Mouse (Mus musculus): ENCODE measurements at regions not wholly inside any gene's neighbourhood (a gene's known extent, or its start where the extent isn't known, plus 50 kb on each side); places are given as distances from the start of the nearest gene placed in this dataset.

- Histone ChIP-seq H3K36me3 (no peaks in the 10 kb centered on the region), H3K9me3 (replicated peaks) (no peaks in the 10 kb centered on the region), H3K27me3 (replicated peaks) (peaks cover 4% of the 10 kb centered on the region; the same call in 1 of the 2 replicates), H3K4me3 (replicated peaks) (no peak overlapping the region), H3K4me2 (no peak overlapping the region), H3K4me1 (no peaks in the 10 kb centered on the region), H3K9ac (replicated peaks) (no peak overlapping the region), H3K27ac (replicated peaks) (no peak overlapping the region)
- ATAC-seq (ENCODE audit: low FRiP score), result no peak
- WGBS, result 74% methylated on average over 14 of the region's 14 CpGs
Observed at GRCm38 (mm10) chr5:128513261-128513660, 80.4 kb upstream of the Tmem132d start.

- Histone ChIP-seq H3K4me3 (replicated peaks) (no peak overlapping the region), H3K9ac (replicated peaks) (no peak overlapping the region), H3K27ac (replicated peaks) (no peak overlapping the region), H3K4me1 (no peaks in the 10 kb centered on the region), H3K27me3 (replicated peaks) (peaks cover 4% of the 10 kb centered on the region; the same call in 1 of the 2 replicates), H3K36me3 (no peaks in the 10 kb centered on the region), H3K9me3 (replicated peaks) (no peaks in the 10 kb centered on the region), H3K4me2 (no peak overlapping the region)
- WGBS, result 89% methylated on average over 9 of the region's 9 CpGs
- ATAC-seq (ENCODE audit: low FRiP score), result no peak
Observed at GRCm38 (mm10) chr5:128512606-128513005, 79.7 kb upstream of the Tmem132d start.

GRCm38 (mm10) chr5:128504502-128504901 is 71.6 kb upstream of the Tmem132d start:
- Histone ChIP-seq H3K27ac (replicated peaks) (no peak overlapping the region), H3K4me3 (replicated peaks) (no peak overlapping the region), H3K36me3 (no peaks in the 10 kb centered on the region), H3K4me1 (no peaks in the 10 kb centered on the region), H3K9me3 (replicated peaks) (no peaks in the 10 kb centered on the region), H3K4me2 (no peak overlapping the region), H3K27me3 (replicated peaks) (no peaks in the 10 kb centered on the region), H3K9ac (replicated peaks) (no peak overlapping the region)
- WGBS, result 8% methylated on average over 4 of the region's 4 CpGs
- no peak for ATAC-seq (ENCODE audit: low FRiP score)

GRCm38 (mm10) chr5:128499488-128499887 is 66.6 kb upstream of the Tmem132d start:
- Histone ChIP-seq H3K9ac (replicated peaks) (no peak overlapping the region), H3K27ac (replicated peaks) (no peak overlapping the region), H3K4me1 (no peaks in the 10 kb centered on the region), H3K4me2 (no peak overlapping the region), H3K4me3 (replicated peaks) (no peak overlapping the region), H3K27me3 (replicated peaks) (no peaks in the 10 kb centered on the region), H3K36me3 (no peaks in the 10 kb centered on the region), H3K9me3 (replicated peaks) (no peaks in the 10 kb centered on the region)
- no peak for ATAC-seq (ENCODE audit: low FRiP score)
- WGBS, result 65% methylated on average over 9 of the region's 9 CpGs

DNA sequence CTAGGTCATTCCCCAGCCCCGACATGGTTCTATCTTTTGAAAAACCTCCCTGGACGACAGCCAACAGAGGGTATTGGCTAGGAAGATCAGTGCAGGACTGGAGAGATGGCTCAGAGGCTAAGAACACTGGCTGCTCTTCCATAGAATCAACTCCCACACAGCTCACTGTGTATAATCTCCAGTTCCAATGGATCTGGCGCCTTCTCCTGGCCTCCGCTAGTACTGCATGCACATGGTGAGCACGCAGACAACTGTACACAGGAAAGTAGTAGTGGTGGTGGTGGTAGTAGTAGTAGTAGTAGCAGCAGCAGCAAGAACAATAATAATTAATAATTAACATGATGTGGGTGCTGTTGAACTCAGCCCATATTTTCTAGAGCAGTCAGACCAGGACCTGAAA is 66.2 kb upstream of the Tmem132d start:
- 62% methylated on average over 5 of the region's 5 CpGs for WGBS
- Histone ChIP-seq H3K9me3 (replicated peaks) (no peaks in the 10 kb centered on the region), H3K4me2 (no peak overlapping the region), H3K36me3 (no peaks in the 10 kb centered on the region), H3K27me3 (replicated peaks) (no peaks in the 10 kb centered on the region), H3K9ac (replicated peaks) (no peak overlapping the region), H3K27ac (replicated peaks) (no peak overlapping the region), H3K4me3 (replicated peaks) (no peak overlapping the region), H3K4me1 (no peaks in the 10 kb centered on the region)
- ATAC-seq (ENCODE audit: low FRiP score), result no peak

DNA sequence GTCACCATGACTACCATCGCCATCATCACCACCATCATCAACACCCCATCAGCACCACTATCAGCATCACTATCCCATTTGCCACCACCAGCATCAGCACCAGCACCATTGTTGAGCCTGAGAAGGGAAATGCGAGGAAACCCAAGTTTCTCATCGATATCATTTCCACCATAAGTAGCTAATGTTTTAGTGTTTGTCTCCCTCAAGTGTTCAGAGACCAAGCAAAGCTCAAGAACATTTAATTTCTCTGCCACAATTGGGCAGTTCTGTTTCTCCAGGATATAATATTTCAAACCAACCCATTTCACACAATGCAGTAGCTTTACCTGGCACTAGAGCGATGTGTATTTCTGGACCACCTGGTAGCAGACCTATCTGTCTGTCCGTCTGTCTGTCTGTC is 59.7 kb upstream of the Tmem132d start:
- 93% methylated on average over 5 of the region's 5 CpGs for WGBS
- Histone ChIP-seq H3K4me2 (no peak overlapping the region), H3K36me3 (no peaks in the 10 kb centered on the region), H3K9me3 (replicated peaks) (no peaks in the 10 kb centered on the region), H3K9ac (replicated peaks) (no peak overlapping the region), H3K4me1 (no peaks in the 10 kb centered on the region), H3K27ac (replicated peaks) (no peak overlapping the region), H3K4me3 (replicated peaks) (no peak overlapping the region), H3K27me3 (replicated peaks) (no peaks in the 10 kb centered on the region)
- no peak for ATAC-seq (ENCODE audit: low FRiP score)

- Histone ChIP-seq H3K4me2 (no peak overlapping the region), H3K4me1 (no peaks in the 10 kb centered on the region), H3K36me3 (no peaks in the 10 kb centered on the region), H3K9me3 (replicated peaks) (no peaks in the 10 kb centered on the region), H3K27me3 (replicated peaks) (no peaks in the 10 kb centered on the region), H3K9ac (replicated peaks) (no peak overlapping the region), H3K4me3 (replicated peaks) (no peak overlapping the region), H3K27ac (replicated peaks) (no peak overlapping the region)
- ATAC-seq (ENCODE audit: low FRiP score), result no peak
- 31% methylated on average over 9 of the region's 9 CpGs for WGBS
Observed at GRCm38 (mm10) chr5:128491155-128491554, 58.3 kb upstream of the Tmem132d start.

DNA sequence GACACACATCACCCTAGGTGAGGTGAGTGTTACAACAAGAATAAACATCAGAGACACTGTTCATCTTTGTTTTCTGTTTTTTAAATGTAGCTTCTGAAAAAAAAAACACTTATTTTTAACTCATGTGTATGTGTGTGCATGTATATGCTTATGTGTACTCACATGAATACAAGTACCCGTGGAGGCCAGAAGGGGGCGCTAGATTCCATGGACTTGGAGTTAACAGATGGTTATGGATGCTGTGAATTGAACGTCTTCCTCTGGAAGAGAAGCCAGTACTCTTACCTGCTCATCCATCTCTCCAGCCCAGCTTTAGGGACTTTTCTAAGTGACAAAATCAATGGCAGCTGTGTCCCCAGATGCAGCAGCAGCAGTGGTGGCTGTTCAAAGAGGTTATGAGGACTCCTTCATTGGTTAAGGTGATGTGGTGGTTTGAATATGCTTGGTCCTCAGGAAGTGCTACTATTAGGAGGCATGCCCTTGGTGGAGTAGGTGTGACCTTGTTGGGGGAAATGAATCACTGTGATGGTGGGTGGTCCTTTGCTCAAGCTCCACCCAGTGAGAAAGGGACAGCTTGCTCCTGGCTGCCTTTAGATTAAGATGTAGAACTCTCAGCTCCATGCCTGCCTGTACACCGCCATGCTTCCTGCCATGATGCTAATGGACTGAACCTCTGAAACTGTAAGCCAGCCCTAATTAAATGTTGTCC is 56.1 kb upstream of the Tmem132d start:
- no peak overlapping the region for H3K27ac ChIP-seq (replicated peaks)
- H3K9ac ChIP-seq (replicated peaks), result no peak overlapping the region
- no peak overlapping the region for H3K4me3 ChIP-seq (replicated peaks)
- WGBS, result 78% methylated on average over 4 of the region's 4 CpGs
- H3K4me1 ChIP-seq, result no peaks in the 10 kb centered on the region
- no peak for ATAC-seq (ENCODE audit: low FRiP score)
- no peaks in the 10 kb centered on the region for H3K27me3 ChIP-seq (replicated peaks)
- no peak overlapping the region for H3K4me2 ChIP-seq
- H3K9me3 ChIP-seq (replicated peaks), result no peaks in the 10 kb centered on the region
- H3K36me3 ChIP-seq, result no peaks in the 10 kb centered on the region

- no peak overlapping the region for H3K9ac ChIP-seq (replicated peaks)
- peaks cover 14% of the 10 kb centered on the region for H3K4me1 ChIP-seq
- no peak overlapping the region for H3K4me3 ChIP-seq (replicated peaks)
- 69% methylated on average over 3 of the region's 3 CpGs for WGBS
- no peak overlapping the region for H3K4me2 ChIP-seq
- no peak overlapping the region for H3K27ac ChIP-seq (replicated peaks)
- no peaks in the 10 kb centered on the region for H3K36me3 ChIP-seq
- H3K27me3 ChIP-seq (replicated peaks), result no peaks in the 10 kb centered on the region; the same call in 1 of the 2 replicates
- ATAC-seq (ENCODE audit: low FRiP score), result no peak
- H3K9me3 ChIP-seq (replicated peaks), result no peaks in the 10 kb centered on the region
Observed at GRCm38 (mm10) chr5:128487371-128487770, 54.5 kb upstream of the Tmem132d start.

- 34% methylated on average over 6 of the region's 6 CpGs for WGBS
- Histone ChIP-seq H3K9ac (replicated peaks) (no peak overlapping the region), H3K36me3 (no peaks in the 10 kb centered on the region), H3K4me2 (no peak overlapping the region), H3K4me3 (replicated peaks) (no peak overlapping the region), H3K9me3 (replicated peaks) (no peaks in the 10 kb centered on the region), H3K27me3 (replicated peaks) (peaks cover 4% of the 10 kb centered on the region), H3K4me1 (peaks cover 14% of the 10 kb centered on the region), H3K27ac (replicated peaks) (no peak overlapping the region)
- ATAC-seq (ENCODE audit: low FRiP score), result no peak
Observed at GRCm38 (mm10) chr5:128484116-128484515, 51.2 kb upstream of the Tmem132d start.

DNA sequence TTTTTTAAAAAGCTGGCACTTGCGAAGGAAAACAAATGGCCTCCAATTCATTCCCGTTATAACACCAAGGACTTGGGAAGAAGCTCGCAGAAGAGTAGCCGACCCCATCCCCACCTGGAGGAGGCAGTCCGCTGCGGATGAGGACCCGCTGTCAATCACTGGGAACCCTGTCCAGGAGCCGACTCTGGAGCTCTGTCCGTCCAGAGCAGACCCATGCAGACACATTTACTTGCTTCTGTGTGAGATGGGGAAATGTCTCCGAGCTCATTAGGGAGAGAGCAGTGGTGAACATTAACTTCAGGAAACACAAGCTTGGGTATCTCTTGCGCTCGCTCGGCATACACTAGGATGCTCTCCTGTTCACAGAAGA is 50.5 kb upstream of the Tmem132d start:
- H3K36me3 ChIP-seq, result no peaks in the 10 kb centered on the region
- H3K9me3 ChIP-seq (replicated peaks), result no peaks in the 10 kb centered on the region
- H3K27me3 ChIP-seq (replicated peaks), result peaks cover 4% of the 10 kb centered on the region
- H3K4me3 ChIP-seq (replicated peaks), result peak overlapping the region; percentile 6; the same call in 1 of the 2 replicates
- peak overlapping the region; percentile 49 for H3K4me2 ChIP-seq
- 0 out of 2 replicates have a peak overlapping the region, but pooled peaks have one; percentile 9 for H3K9ac ChIP-seq (replicated peaks)
- peaks cover 14% of the 10 kb centered on the region for H3K4me1 ChIP-seq
- WGBS, result 5% methylated on average over 13 of the region's 13 CpGs
- H3K27ac ChIP-seq (replicated peaks), result no peak overlapping the region
- ATAC-seq (ENCODE audit: low FRiP score), result no peak

GRCm38 (mm10) chr5:128482617-128483440 is 50.0 kb upstream of the Tmem132d start:
- 6% methylated on average over 20 of the region's 20 CpGs for WGBS
- H3K27ac ChIP-seq (replicated peaks), result no peak overlapping the region
- H3K27me3 ChIP-seq (replicated peaks), result peaks cover 4% of the 10 kb centered on the region
- H3K9me3 ChIP-seq (replicated peaks), result no peaks in the 10 kb centered on the region
- H3K4me2 ChIP-seq, result peak overlapping the region; percentile 49
- peak overlapping the region; percentile 13 for H3K4me3 ChIP-seq (replicated peaks)
- peak; percentile 55; the same call in 1 of the 2 replicates for ATAC-seq (ENCODE audit: low FRiP score)
- H3K4me1 ChIP-seq, result peaks cover 14% of the 10 kb centered on the region
- no peaks in the 10 kb centered on the region for H3K36me3 ChIP-seq
- no peak overlapping the region for H3K9ac ChIP-seq (replicated peaks)
